Mouse (Mus musculus): ENCODE data around the gene Ptprh.

- TF ChIP-seq CTCF (IDR thresholded peaks at IDR 0.05; ENCODE audit: control insufficient read depth, insufficient read depth, low read length) (no peak), POLR2A (IDR thresholded peaks at IDR 0.05; ENCODE audit: borderline replicate concordance, control insufficient read depth, low read depth, low read length) (no peak)
Observed at GRCm38 (mm10) chr7:4522292-4522691, 81.5 kb downstream of the Ptprh start.

Measured in bone marrow, adult 2 months (tissue).